Mouse (Mus musculus): Measurements from ENCODE around the gene Ahdc1. TPM values are rescaled to one million over a fixed set of nuclear protein-coding genes. Genes with fewer than 3 reads are reported as not detected.

Gene Ahdc1
- polyA plus RNA-seq, 1 experiment from 2014 or later = 7.5 TPM

DNA sequence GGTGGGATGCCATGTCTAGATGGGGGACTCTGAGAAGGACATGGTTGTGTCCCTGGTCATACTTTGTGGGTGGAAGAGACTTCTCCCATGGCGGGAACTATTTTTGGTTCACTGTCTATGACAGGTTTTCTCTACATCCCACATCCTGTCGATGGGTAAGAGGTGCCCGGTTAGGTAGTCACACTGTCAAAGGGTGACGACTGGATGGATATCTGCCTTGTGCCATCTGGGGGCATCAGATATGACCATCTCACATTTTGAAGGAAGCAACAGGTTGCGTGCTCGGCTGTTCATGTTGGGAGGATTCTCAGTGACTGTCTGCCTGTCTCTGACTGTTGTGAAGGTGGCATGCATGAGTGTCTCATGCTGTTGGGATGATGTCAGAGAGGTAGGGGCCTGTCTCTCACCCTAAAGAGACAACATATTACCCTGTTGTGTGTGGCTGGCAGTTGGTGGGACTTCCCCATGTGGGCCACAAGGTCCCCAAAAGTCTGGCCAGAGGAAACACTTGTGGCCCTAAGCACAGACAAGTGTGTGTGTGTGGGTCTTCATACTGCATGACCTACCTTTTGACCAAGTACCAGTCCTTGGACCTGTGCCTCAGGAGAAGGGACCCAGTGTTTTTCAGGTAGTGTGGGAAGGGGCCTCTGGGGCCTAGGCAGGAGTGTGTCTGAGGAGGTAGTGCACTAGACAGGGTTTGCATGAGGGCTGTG, 39.9 kb downstream of the Ahdc1 start:
- H3K9ac ChIP-seq (ENCODE audit: low read length) = no peak overlapping the region
- H3K4me2 ChIP-seq (ENCODE audit: low read depth, low read length, severe bottlenecking) = no peak overlapping the region
- no peaks in the 10 kb centered on the region for H3K9me3 ChIP-seq (ENCODE audit: control insufficient read depth, low read length)
- H3K36me3 ChIP-seq (ENCODE audit: control insufficient read depth, insufficient read depth, low read length) = no peaks in the 10 kb centered on the region
- H3K4me3 ChIP-seq (ENCODE audit: low read depth, low read length) = no peak overlapping the region
- ATAC-seq (replicated peaks; ENCODE audit: low FRiP score) (no peak), DNase-seq (ENCODE audit: low spot score) (no peak)
- no peaks in the 10 kb centered on the region for H3K27me3 ChIP-seq (ENCODE audit: control insufficient read depth, insufficient read depth, low read length)
- H3K4me1 ChIP-seq (replicated peaks; ENCODE audit: control insufficient read depth, insufficient read depth, low read length) = peaks cover 31% of the 10 kb centered on the region
- 95% methylated on average over 6 of the region's 6 CpGs for WGBS
- no peak overlapping the region for H3K27ac ChIP-seq (ENCODE audit: low read depth, low read length)

DNA sequence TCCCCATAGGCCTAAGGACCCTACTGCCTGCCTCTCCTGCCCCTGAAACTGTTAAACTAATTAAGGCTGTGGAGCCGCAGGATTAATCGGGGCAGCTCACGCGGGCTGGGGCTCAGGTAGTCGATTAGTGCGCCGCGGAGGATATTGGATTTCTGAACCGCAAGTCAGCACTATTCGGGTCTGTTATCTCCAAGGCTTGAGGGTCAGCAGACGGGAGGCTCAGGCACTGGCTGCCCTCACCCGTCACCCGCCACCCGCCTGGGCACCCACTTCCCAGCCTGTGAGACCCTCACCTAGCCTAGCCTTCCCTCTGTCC, 40.4 kb downstream of the Ahdc1 start:
- Histone ChIP-seq H3K4me1 (replicated peaks; ENCODE audit: control insufficient read depth, insufficient read depth, low read length) (peaks cover 31% of the 10 kb centered on the region), H3K27ac (ENCODE audit: low read depth, low read length) (no peak overlapping the region), H3K9me3 (ENCODE audit: control insufficient read depth, low read length) (no peaks in the 10 kb centered on the region), H3K4me3 (ENCODE audit: low read depth, low read length) (no peak overlapping the region), H3K9ac (ENCODE audit: low read length) (no peak overlapping the region), H3K36me3 (ENCODE audit: control insufficient read depth, insufficient read depth, low read length) (no peaks in the 10 kb centered on the region), H3K4me2 (ENCODE audit: low read depth, low read length, severe bottlenecking) (no peak overlapping the region), H3K27me3 (ENCODE audit: control insufficient read depth, insufficient read depth, low read length) (no peaks in the 10 kb centered on the region)
- 33% methylated on average over 14 of the region's 14 CpGs for WGBS
- no peak for DNase-seq (ENCODE audit: low spot score)
- ATAC-seq (replicated peaks; ENCODE audit: low FRiP score) = no peak

DNA sequence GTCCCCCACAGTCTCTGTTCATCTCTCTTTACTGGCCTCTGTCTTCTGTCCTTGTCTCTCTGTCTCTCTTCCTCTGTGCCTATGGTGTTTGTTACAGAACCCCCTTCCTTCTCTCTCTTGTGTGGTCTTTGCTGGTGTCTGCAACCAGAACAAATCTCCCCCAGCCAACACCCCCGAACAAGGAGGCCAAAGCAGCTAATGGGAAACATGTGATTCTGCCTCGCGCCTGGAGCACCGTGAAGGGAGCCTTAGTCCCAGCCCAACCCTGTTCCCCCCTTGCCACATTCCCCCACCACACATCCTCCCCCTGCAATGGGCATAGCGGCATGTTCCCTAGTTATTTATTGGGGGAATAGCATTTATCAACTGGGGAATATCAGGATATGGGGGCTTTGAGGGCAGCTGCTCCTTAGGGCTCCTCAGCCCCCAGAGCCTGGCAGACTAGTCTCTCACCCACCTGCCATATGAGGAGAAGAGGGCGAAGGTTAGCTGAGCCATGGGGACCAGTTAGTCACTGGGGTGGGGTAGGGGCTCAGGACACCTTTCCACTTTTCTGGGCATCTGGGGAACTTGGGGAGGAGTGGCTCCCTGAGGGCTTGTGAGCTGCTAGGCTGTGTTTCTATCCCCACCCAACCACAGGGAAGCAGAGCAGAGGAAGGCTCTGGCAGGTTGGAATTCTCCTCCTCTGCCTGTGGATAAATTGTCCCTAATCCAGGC, 41.1 kb downstream of the Ahdc1 start:
- 57% methylated on average over 6 of the region's 6 CpGs for WGBS

DNA sequence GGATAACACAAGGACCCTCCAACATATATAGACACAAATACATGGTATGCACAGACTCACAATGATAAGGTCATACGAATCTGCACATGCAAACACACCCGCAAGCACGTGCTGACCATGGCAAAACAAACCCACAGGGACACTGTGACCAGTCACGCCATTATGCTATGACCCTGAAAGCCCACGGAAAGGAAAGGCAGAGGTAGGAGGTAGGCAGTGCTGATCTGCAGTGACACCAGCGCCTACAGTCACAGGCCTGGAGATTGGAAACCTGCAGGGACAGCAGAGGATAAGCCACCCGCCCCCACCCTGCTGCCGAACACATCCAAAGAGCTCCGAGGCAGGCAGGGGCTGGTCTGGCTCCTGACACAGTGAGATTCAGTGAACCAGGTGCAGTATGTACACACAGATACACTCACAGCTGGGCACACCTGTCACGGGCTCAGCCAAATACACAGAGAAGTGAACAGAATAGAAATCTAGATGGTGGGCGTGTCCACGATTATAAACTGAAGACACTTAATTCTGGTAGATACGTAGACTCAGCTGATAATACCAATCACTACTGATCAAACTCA, 42.0 kb downstream of the Ahdc1 start:
- H3K27ac ChIP-seq (ENCODE audit: low read depth, low read length) = no peak overlapping the region
- 92% methylated on average over 13 of the region's 13 CpGs for WGBS

More for the DNA sequence above, 41.1 kb downstream of the Ahdc1 start:
- Histone ChIP-seq H3K27me3 (ENCODE audit: control insufficient read depth, insufficient read depth, low read length) (no peaks in the 10 kb centered on the region), H3K4me2 (ENCODE audit: low read depth, low read length, severe bottlenecking) (no peak overlapping the region), H3K4me1 (replicated peaks; ENCODE audit: control insufficient read depth, insufficient read depth, low read length) (peaks cover 25% of the 10 kb centered on the region), H3K4me3 (ENCODE audit: low read depth, low read length) (no peak overlapping the region), H3K9ac (ENCODE audit: low read length) (no peak overlapping the region), H3K9me3 (ENCODE audit: control insufficient read depth, low read length) (no peaks in the 10 kb centered on the region), H3K27ac (ENCODE audit: low read depth, low read length) (no peak overlapping the region), H3K36me3 (ENCODE audit: control insufficient read depth, insufficient read depth, low read length) (no peaks in the 10 kb centered on the region)
- no peak for ATAC-seq (replicated peaks; ENCODE audit: low FRiP score)
- DNase-seq (ENCODE audit: low spot score) = no peak

DNA sequence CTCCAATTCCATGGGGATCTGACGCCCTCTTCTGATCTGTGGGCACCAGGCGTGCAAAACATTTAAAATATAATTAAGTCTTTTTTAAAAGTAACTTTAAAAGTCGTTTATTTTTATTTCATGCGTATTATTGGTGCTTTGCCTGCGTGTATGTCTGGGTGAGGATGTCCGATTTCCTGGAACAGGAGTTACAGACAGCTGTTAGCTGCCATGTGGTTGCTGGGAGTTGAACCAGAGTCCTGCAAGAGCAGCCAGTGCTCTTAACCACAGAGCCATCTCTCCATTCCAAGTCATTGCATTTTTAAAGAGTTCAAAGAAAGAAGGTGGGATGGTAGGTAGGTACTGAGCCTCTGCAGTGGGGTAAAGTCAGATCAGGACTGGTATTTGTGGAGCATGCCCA, 43.5 kb downstream of the Ahdc1 start:
- ATAC-seq (replicated peaks; ENCODE audit: low FRiP score) = no peak
- H3K9me3 ChIP-seq (ENCODE audit: control insufficient read depth, low read length) = no peaks in the 10 kb centered on the region
- H3K4me3 ChIP-seq (ENCODE audit: low read depth, low read length) = no peak overlapping the region
- H3K27me3 ChIP-seq (ENCODE audit: control insufficient read depth, insufficient read depth, low read length) = no peaks in the 10 kb centered on the region; the same call in 1 of the 2 replicates
- no peaks in the 10 kb centered on the region for H3K36me3 ChIP-seq (ENCODE audit: control insufficient read depth, insufficient read depth, low read length)
- DNase-seq (ENCODE audit: low spot score) = no peak
- H3K27ac ChIP-seq (ENCODE audit: low read depth, low read length) = no peak overlapping the region
- peaks cover 13% of the 10 kb centered on the region for H3K4me1 ChIP-seq (replicated peaks; ENCODE audit: control insufficient read depth, insufficient read depth, low read length)
- no peak overlapping the region for H3K4me2 ChIP-seq (ENCODE audit: low read depth, low read length, severe bottlenecking)
- WGBS = 81% methylated on average over 6 of the region's 6 CpGs
- H3K9ac ChIP-seq (ENCODE audit: low read length) = no peak overlapping the region

More for the DNA sequence above, 42.0 kb downstream of the Ahdc1 start:
- no peak overlapping the region for H3K4me2 ChIP-seq (ENCODE audit: low read depth, low read length, severe bottlenecking)
- no peaks in the 10 kb centered on the region for H3K36me3 ChIP-seq (ENCODE audit: control insufficient read depth, insufficient read depth, low read length)
- peaks cover 18% of the 10 kb centered on the region for H3K4me1 ChIP-seq (replicated peaks; ENCODE audit: control insufficient read depth, insufficient read depth, low read length)
- no peak overlapping the region for H3K4me3 ChIP-seq (ENCODE audit: low read depth, low read length)
- ATAC-seq (replicated peaks; ENCODE audit: low FRiP score) = no peak
- H3K9ac ChIP-seq (ENCODE audit: low read length) = no peak overlapping the region
- DNase-seq (ENCODE audit: low spot score) = no peak
- H3K27me3 ChIP-seq (ENCODE audit: control insufficient read depth, insufficient read depth, low read length) = no peaks in the 10 kb centered on the region; the same call in 1 of the 2 replicates
- no peaks in the 10 kb centered on the region for H3K9me3 ChIP-seq (ENCODE audit: control insufficient read depth, low read length)

DNA sequence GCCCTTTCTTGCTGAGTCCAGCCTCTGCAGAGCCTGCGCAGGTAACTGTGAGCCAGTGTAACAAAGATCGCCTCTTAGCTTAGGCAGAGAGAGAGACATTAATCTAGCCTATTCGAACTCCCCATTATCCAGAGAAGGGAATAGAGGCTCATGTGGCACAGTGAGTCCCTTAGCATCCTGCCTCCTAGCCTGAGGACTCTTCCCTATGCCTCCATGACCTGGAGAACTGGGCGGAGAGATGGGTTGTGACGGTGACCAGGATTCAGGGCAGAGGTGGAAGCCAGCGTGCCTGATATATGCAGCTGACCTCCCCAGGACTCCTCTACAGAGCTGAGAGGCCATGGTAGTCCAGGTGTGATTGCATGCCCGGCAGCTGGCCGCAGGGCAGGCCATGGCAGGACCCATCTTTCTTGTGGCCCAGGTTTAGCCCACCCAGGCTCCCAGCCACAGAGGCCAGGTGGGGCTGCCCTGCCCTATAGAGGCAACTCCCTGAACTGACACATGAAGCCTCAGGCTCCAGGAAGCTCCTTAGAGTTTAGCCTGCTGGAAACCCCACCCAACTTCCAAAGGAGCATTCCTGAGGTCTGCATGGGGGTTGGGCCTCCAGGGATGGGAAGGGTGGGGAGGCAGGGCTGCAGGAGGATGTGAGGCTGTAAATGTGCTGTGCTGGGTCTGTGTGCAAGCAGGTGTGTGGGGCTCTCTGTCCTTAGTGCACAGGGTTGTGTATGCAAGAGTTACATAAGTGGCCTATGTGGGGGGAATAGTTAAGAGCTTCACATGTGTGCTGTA, 44.3 kb downstream of the Ahdc1 start:
- Histone ChIP-seq H3K4me3 (ENCODE audit: low read depth, low read length) (no peak overlapping the region), H3K27ac (ENCODE audit: low read depth, low read length) (no peak overlapping the region), H3K4me1 (replicated peaks; ENCODE audit: control insufficient read depth, insufficient read depth, low read length) (peaks cover 10% of the 10 kb centered on the region), H3K36me3 (ENCODE audit: control insufficient read depth, insufficient read depth, low read length) (no peaks in the 10 kb centered on the region), H3K4me2 (ENCODE audit: low read depth, low read length, severe bottlenecking) (no peak overlapping the region), H3K27me3 (ENCODE audit: control insufficient read depth, insufficient read depth, low read length) (no peaks in the 10 kb centered on the region; the same call in 1 of the 2 replicates), H3K9me3 (ENCODE audit: control insufficient read depth, low read length) (no peaks in the 10 kb centered on the region), H3K9ac (ENCODE audit: low read length) (no peak overlapping the region)
- DNase-seq (ENCODE audit: low spot score) (no peak), ATAC-seq (replicated peaks; ENCODE audit: low FRiP score) (no peak; the same call in 1 of the 2 replicates)
- WGBS = 73% methylated on average over 8 of the region's 8 CpGs

DNA sequence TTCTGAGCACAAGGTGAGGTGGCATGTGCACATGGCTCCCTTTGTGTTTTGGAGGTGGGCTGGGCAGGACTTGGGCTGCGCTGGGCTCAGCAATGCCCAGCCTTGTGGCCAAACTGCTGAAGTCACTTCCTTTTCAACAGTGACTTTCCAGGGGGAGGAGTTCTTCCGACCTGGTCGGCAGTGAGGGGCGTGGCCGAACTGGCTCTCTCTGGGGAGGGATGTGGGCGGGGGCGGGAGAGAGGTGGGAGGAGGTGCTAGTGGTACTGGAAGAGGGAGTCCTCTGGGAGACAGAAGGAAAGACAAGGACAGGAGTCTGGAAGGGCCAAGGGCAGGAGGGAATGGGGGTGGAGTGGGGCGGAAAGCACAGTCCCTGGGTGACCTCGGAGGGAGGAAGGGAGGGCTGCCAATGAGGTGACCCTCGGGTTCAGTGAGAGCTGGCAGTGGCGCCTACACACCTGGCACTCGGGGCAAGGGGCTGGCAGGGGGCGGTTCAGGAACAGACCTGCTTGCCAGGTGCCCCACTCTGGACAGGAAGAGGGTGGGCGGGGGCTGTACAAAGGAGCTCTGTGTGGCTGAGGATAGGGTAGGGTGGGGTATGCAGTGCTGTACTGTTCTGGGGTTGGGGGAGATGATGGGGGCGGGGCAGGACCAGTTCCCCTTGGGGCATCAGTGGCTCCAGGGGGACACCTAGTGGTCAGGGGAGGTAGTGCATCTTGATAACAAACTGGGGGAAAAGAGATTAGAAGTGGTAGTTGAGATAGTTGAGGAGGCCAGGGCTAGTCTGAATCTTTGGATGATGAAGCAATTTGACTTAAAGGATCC, 45.2 kb downstream of the Ahdc1 start:
- DNase-seq (ENCODE audit: low spot score) (peak; percentile 89), ATAC-seq (replicated peaks; ENCODE audit: low FRiP score) (peak; percentile 81)
- 4% methylated on average over 15 of the region's 15 CpGs for WGBS
- Histone ChIP-seq H3K9me3 (ENCODE audit: control insufficient read depth, low read length) (no peaks in the 10 kb centered on the region), H3K9ac (ENCODE audit: low read length) (no peak overlapping the region), H3K27ac (ENCODE audit: low read depth, low read length) (no peak overlapping the region), H3K4me3 (ENCODE audit: low read depth, low read length) (no peak overlapping the region), H3K27me3 (ENCODE audit: control insufficient read depth, insufficient read depth, low read length) (no peaks in the 10 kb centered on the region; the same call in 1 of the 2 replicates), H3K4me2 (ENCODE audit: low read depth, low read length, severe bottlenecking) (peak overlapping the region; percentile 6; the same call in 1 of the 2 replicates), H3K4me1 (replicated peaks; ENCODE audit: control insufficient read depth, insufficient read depth, low read length) (peaks cover 9% of the 10 kb centered on the region), H3K36me3 (ENCODE audit: control insufficient read depth, insufficient read depth, low read length) (no peaks in the 10 kb centered on the region; the same call in 1 of the 2 replicates)

Data from forebrain, embryonic 11.5 days (tissue).